Mouse (Mus musculus) heart, adult 2 months (tissue): ENCODE data around the gene Pgap3.

Experiments
- CTCF ChIP-seq: fragments of 200-600 bp; IDR thresholded peaks from 2 replicates; pipeline ENCODE4 v1.8.1; 2022; ENCODE audit warnings: antibody characterized with exemption, mild to moderate bottlenecking, moderate library complexity
- EP300 ChIP-seq: fragments of 200-500 bp; IDR thresholded peaks from 2 replicates; pipeline ENCODE4 v1.6.1; 2011; ENCODE audit warnings: low read depth, low read length, control low read depth; ENCODE audit not compliant: insufficient read depth
- POLR2A ChIP-seq: fragments of 200-500 bp; IDR thresholded peaks from 2 replicates; pipeline ENCODE4 v1.6.1; 2011; ENCODE audit warnings: mild to moderate bottlenecking, low read depth, low read length, control low read depth; ENCODE audit not compliant: insufficient read depth

DNA sequence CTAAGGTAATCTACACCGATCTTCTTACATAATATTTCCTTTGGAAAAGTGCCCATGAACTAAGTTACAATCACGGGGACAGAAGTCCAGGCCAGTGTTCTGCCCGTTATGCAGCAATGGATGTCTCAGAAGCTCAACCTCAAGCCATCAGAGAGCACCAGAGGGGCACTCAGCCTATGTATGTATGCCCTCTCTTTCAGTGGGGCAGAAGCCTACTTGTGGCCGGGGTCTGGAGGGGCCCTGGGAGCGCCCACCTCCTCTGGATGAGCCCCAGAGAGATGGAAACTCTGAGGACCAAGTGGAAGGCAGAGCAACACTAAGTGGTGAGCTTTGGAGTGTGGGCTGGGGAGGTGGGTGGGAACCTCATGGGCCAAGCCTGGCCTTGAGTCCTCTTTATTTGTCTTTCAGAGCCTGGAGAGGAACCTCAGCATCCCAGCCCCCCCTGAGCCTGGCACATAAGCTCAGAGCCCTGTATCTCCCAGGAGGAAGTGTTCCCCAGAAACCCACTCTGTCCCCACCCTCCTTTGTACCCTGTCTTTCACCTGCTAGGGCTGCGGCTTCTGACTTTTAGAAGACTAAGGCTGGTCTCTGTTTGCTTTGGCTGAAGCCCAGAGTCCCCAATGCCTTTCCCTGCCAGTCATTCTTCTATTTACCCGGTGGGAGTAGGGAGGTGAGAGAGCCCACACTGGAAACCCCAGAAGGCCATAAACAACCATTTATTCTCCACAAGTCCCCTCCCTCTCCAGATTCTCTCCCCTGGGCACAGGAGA lies 43.5 kb downstream of the Pgap3 start:
- TF ChIP-seq POLR2A (no peak), EP300 (no peak), CTCF (no peak)
